Mouse (Mus musculus): ENCODE data around the gene Ntn4.

Gene Ntn4

GRCm38 (mm10) chr10:93728131-93728530, 87.7 kb downstream of the Ntn4 start:
- in situ Hi-C loops (cut with MboI, MseI): no loop called here

DNA sequence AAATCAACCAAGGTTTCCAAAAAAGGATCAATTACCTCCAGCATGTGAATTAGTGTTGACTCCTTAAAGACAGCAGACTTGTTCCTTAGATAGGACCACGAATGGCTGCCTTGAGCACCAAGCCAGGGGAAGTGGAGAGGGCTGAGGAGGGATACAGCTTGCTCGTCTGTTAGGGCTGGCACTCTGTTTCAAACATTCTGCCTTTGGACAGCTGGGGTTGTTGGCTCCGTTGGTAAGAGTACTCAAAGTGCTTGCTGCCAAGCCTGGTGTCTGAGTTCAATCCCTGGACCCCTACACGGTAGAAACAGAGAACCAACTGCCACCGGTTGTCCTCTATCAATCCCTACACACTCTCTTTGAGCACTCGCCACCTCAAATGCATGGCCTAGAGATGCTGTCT, 90.0 kb downstream of the Ntn4 start:
- in situ Hi-C loops (cut with MboI, MseI): no loop called here

- in situ Hi-C loops (cut with MboI, MseI): no loop called here
Measured at GRCm38 (mm10) chr10:93731248-93731691, 90.8 kb downstream of the Ntn4 start.

DNA sequence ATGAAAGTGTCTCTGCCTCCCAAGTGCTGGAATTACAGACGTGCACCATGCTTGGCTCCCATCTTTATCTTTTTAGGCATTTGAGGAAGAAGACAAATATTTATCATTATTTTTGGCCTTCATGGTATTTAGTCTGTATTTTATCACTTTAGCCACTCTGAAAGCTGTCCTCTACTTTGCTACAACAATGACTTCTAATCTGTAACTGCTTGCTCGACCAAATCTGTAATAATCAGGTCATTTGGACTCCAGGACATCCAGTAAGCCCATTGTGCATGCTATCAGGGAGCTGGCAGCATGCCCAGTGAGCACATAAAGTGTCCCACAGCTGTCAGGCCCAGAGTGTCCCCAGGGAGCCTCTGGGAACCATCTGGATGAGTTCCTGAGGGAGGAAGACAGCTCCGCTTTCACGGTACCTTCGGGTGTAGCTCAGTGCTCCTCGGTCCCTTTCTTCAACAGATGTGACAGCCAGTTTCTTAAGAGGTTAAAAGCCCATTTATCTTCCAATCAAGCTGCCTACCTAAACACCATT, 95.7 kb downstream of the Ntn4 start:
- in situ Hi-C loops (cut with MboI, MseI): no loop called here

GRCm38 (mm10) chr10:93737080-93737479, 96.6 kb downstream of the Ntn4 start:
- in situ Hi-C loops (cut with MboI, MseI): no loop called here

GRCm38 (mm10) chr10:93741446-93742096, 101.1 kb downstream of the Ntn4 start:
- in situ Hi-C loops (cut with MboI, MseI): no loop called here

- in situ Hi-C loops (cut with MboI, MseI): no loop called here
Measured at GRCm38 (mm10) chr10:93742097-93742446, 101.6 kb downstream of the Ntn4 start.

GRCm38 (mm10) chr10:93742598-93742997, 102.1 kb downstream of the Ntn4 start:
- in situ Hi-C loops (cut with MboI, MseI): no loop called here

DNA sequence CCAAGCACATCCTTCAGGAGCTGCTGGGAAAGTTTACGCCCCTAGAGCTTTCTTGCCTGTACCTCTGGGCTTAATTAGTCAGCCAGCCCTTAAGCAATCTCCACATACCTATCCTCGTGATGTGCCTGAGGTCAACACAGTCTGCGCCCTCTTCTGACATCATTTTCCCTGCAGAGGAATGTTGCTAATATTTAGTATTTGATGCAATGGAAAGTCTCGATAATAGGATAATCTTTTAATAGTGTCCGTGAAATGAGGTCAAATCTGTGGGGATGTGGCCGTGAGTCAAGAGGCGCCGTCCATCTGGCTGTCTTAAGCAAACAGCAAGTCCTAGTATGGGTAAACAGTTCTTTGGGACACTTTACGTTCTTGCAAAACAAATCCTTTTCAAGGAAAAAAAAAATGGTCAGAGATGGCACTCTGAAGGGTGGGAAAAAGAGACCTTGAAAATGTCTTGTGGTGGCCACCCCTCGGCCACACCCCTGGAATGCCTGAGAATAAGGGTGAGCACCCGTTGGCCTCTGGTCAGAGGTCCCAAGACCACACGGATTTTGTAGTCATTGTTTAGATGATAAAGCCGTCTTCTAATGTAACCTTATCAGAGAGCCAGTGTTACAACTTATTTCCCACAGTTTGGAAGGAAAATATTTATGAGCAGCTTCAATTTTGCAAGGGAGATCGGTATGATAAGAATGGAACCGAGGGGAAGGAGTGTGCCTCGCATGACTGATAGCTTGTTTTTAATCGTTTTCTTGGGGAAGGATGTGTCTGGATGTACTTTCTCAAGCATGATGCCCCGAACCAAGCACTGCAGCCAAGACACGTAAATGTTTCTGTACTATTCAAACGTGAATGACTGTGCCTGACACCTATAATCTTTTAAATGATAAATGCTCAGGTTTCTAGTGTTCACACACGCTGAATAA, 109.0 kb downstream of the Ntn4 start:
- in situ Hi-C loops (cut with MboI, MseI): loop anchor here (10.0 kb wide), 1 partner anchor 465 kb away; no protein-coding TSS in a partner anchor

DNA sequence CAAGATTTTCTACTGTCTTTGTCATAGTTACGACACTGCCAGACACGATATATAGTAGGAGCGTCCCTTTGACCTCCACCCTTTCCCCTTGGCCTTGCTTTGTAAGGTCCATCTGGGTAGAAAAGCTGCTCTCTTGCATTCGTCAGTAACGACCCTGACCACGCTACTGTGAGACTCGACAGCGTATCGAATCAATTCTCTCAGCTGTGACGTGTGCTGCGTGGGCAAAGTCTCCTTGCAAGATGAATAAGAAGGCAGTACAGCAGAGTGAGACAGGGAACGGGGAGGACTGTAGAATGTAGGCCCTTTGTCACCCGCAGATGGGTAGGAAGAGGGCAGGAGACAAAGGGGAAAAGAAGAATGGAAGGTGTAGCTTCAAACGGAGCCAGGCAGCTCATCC, 110.8 kb downstream of the Ntn4 start:
- in situ Hi-C loops (cut with MboI, MseI): loop anchor here (10.0 kb wide), 1 partner anchor 467 kb away; no protein-coding TSS in a partner anchor

DNA sequence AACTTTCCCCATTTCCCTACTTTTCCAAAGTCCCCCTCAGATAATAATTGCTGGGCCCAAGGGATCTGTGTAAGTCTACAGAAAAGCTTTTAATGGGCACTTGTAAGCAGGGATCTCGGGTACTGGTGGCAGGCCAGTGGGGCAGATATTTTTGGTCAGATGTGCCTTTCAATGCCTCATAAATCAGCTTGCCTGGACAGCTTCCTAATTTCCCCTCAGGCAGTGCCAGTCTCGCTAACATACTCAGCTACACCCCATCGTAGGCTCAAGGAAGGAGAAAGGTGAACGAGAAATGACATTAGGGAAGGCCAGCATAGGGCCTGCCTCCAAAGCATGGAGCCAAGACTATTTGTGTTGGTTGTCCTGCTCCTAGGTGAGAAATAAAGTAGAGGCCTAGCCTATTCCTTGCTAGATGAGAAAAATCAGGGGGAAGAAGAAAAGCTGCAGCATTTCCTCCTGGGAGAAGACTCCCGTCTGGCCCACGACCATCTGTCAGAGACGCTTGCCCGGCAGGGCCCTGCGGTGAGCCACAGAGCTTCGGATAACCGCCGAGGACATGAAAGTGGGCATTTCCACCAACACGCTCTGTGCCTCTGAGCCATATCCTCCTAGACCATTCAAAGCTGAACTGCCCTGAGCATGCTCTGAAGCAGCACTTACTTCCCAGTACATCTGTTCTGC, 113.4 kb downstream of the Ntn4 start:
- in situ Hi-C loops (cut with MboI, MseI): loop anchor here (10.0 kb wide), 1 partner anchor 469 kb away; no protein-coding TSS in a partner anchor

DNA sequence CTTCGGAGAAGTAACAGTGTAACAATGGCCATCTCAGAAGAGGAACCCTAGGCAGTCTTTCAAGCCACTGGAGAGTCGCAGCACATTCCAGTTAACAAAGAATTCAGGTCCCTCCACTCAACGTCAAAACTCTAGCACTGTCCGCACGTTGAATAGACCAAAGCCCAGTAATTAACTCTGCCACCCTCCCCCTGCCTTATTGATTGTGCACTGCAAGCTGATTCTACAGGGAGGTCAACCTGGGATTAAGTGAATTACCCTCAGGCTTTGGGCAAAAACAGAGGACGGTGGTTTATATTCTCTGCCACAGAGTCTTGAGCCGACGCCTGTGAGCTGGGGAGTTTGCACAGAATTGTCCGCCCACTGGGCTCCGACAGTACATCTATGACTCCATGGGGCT, 115.7 kb downstream of the Ntn4 start:
- in situ Hi-C loops (cut with MboI, MseI): loop anchor here (10.0 kb wide), 1 partner anchor 471 kb away; no protein-coding TSS in a partner anchor

- in situ Hi-C loops (cut with MboI, MseI): loop anchor here (10.0 kb wide), 1 partner anchor 475 kb away; no protein-coding TSS in a partner anchor
Measured at GRCm38 (mm10) chr10:93759644-93760043, 119.2 kb downstream of the Ntn4 start.

DNA sequence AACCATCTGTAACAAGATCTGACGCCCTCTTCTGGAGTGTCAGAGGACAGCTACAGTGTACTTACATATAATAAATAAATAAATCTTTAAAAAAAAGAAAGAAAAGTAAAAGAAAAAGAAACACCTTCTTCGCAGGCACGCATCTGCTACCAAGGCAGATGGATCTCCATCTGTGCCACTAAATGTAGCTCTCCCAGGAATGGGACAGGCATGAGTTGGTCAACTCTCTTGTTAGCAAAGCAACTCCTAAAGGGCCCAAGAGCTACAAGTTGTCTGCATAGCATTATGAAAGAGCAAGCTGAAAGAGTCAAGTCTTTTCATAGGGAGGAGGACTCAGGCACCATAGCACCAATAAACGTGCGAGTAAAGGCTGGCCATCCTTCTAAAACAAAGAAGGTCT, 119.9 kb downstream of the Ntn4 start:
- in situ Hi-C loops (cut with MboI, MseI): no loop called here

- in situ Hi-C loops (cut with MboI, MseI): no loop called here
Measured at GRCm38 (mm10) chr10:93763074-93763473, 122.6 kb downstream of the Ntn4 start.

- in situ Hi-C loops (cut with MboI, MseI): no loop called here
Measured at GRCm38 (mm10) chr10:93766221-93766620, 125.7 kb downstream of the Ntn4 start.

DNA sequence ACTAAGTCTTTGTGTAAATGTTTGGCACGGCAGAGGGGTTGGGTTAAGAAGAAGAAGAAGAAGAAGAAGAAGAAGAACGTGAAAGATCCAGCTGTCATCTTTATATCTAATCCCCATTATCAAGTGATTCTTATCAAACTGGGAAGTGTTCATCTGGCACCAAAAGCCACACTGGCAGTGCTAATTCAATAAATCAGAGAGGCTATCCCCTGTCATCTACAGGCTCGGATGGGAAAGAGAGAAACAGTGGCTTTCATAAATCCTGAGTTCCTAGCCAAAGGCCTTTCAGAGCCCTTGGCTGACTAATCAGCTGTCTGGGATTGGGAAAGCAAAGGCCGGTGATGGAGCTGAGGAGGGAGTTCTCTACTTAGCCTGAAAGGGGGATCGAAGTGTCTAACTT, 126.8 kb downstream of the Ntn4 start:
- in situ Hi-C loops (cut with MboI, MseI): no loop called here

DNA sequence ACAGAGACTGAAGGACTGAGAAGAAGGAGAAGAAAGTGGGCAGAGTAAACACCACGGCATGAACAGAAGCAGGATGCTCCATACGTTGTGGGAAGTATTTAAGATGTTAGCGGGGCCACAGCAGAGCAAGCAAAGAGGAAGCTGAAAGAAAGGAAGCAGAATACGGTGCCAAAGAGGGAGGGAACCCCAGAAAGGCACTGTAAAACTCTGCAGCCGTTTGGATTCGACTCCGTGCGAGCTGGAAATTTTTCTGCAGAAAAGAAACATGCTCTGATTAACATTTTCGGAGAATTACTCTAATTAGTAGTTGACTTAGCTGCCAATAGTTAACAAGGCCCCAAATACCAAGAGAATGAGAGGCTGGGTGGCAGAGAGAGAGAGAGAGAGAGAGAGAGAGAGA, 127.7 kb downstream of the Ntn4 start:
- in situ Hi-C loops (cut with MboI, MseI): no loop called here

DNA sequence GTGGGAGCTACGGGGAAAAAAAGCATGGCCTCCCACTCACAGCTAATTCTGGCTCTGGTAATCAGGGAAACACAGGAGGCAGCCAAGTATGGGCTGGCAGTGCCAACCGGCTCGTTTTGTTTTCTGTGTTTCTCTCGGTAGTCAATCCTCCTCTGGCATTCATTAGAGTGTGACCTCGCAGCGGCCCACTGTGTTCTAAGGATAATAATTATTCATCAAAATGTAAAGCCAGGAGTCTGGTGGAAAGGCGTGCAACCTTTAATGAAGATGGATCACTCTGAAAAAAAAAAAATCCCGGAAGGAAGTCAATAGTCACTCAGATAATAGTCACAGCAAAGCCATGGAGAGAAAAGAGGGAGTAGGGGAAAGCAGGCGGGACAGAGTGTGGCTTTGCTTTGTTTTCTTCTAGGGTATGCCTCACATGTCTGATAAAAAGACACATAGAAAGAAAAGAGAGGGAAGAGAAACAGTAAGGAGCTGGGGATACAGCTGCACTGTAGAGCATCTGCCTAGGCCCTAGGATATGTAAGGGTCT, 131.5 kb downstream of the Ntn4 start:
- in situ Hi-C loops (cut with MboI, MseI): no loop called here

DNA sequence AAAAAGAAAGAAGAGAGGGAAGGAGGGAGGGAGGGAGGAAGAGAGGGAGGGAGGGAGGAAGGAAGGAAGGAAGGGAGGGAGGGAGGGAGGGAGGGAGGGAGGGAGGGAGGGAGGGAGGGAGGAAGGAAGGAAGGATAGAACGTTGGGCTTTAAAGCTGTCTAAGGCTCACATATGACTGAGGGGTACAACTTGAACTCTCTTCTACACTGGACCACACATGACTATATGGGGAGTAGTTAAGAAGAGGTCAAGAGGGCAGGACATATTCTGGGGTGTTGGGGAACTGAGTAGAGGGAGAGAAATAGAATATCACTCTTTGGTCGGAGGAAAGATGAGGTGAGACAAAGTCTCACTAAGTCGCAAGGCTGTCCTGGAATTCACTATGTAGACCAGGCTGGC, 132.0 kb downstream of the Ntn4 start:
- in situ Hi-C loops (cut with MboI, MseI): no loop called here

- in situ Hi-C loops (cut with MboI, MseI): no loop called here
Measured at GRCm38 (mm10) chr10:93776731-93777151, 136.3 kb downstream of the Ntn4 start.

DNA sequence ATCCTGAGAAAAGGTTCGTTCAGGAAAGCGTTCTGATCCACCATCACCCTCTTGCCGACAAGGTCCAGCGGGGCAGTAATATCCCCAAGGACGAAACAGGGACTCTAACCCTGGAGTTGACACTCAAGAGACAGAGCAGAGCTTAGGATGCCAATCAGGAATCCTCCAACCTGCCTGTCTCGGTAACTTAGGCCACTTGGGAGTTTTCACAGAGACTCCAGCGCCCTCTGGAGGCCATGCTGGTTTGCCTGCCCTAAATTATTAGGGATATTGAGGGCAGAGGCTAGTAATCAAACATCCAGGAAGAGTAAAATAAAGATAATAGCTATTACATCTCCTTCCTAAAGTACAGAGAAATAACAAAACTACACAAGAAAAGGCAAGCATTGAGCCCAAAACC, 136.9 kb downstream of the Ntn4 start:
- in situ Hi-C loops (cut with MboI, MseI): no loop called here

All from T-helper 2 cell (primary cell).